Mouse (Mus musculus): Measurements from ENCODE around the gene Drc3. TPM values are rescaled to one million over a fixed set of nuclear protein-coding genes. Genes with fewer than 3 reads are reported as not detected.

Drc3 gene
- polyA plus RNA-seq (2015; fragmentation: Nextera tagmentation; extraction: Ambion mirVana): 6.6 and 7.1 TPM in 2 replicates

DNA sequence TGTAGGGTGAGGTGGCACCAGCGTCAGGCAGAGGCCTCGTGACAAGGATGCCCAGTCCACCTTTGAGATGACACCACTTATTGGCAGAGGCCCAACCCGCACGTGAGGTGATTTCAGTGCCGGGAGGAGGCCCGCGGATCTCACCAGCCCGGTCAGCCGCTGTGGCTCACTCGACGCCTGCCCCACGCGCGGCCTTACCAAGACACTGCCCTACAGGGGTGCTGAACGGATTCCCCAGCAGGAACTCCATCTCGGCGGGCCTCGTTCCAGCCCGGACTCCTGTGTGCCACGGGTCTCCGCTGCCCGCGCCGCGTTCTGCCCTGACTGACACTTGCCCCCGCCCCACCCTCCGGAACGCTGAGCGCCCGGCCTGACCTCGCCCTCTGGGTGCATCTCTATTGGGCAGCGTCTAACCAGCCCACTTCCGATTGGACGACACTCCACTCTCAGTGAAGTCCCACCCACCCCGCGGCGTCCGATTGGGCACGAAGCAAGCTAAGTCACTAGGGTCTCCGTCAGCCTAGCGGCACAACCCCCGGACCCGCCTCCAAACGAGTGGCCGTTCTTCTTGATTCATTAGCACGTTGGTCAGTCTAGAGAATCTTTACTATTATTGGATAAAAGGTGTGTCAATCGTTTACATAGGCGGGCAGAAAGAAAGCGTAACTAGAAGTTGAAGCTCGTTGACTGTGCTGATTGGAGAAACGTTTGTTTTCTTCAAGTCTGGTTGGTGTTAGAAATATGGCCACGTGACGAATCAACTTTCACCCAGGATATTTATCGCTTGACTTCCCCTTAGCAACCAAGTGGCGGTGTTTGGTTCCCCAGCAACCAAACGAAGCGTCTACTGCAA, at the start of gene Drc3, which contains the start of gene Tom1l2:
Drc3 (plus strand) TSS at position 771 of the 853 bp plus-strand sequence.
Tom1l2 (minus strand) TSS at position 347 of the 853 bp plus-strand sequence.
- Histone ChIP-seq H3K4me1 (ENCODE audit: control insufficient read depth, insufficient read depth, low read length) (peaks cover 17% of the 10 kb centered on the region), H3K9ac (ENCODE audit: low read depth, low read length) (peak within 1 kb of the TSS; percentile 79), H3K27me3 (ENCODE audit: control insufficient read depth, insufficient read depth, low read depth, low read length) (no peaks in the 10 kb centered on the region), H3K9me3 (replicated peaks; ENCODE audit: control insufficient read depth, low read length, poor library complexity, severe bottlenecking) (no peaks in the 10 kb centered on the region), H3K4me2 (ENCODE audit: low read length) (peak within 1 kb of the TSS; percentile 81), H3K4me3 (ENCODE audit: low read depth, low read length) (peak within 1 kb of the TSS; percentile 78), H3K36me3 (ENCODE audit: control insufficient read depth, insufficient read depth, low read length) (no peaks in the 10 kb centered on the region), H3K27ac (ENCODE audit: low read length) (peak within 1 kb of the TSS; percentile 82)
- WGBS: under 1% methylated on average over 57 of the region's 57 CpGs
- peak; percentile 100 for ATAC-seq

DNA sequence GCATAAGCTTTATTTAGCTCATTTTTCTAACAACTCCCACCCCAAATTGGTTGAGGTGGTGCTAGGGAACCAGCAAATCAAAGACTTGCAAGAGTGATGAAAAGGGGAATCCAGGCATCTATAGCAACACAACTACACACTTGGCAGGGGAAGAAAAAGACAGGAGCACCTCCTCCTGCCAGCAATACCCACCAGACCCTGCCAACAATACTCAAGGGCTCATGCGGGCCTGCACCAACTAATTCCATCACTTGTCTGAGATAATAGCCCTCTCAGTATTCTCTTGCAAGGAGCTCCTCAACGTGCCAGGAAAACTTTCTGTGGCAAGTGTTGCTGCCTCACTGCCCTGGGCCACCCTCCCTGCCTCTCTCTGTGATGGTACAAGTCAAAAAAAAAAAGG, 49.6 kb upstream of the Drc3 start:
- H3K27me3 ChIP-seq (ENCODE audit: control insufficient read depth, insufficient read depth, low read depth, low read length): no peaks in the 10 kb centered on the region
- H3K9ac ChIP-seq (ENCODE audit: low read depth, low read length): no peak overlapping the region
- no peak overlapping the region for H3K4me2 ChIP-seq (ENCODE audit: low read length)
- H3K27ac ChIP-seq (ENCODE audit: low read length): peak overlapping the region; percentile 80; the same call in 1 of the 2 replicates
- WGBS: 43% methylated on average over 2 of the region's 2 CpGs
- no peak for ATAC-seq
- no peak overlapping the region for H3K4me3 ChIP-seq (ENCODE audit: low read depth, low read length)
- no peaks in the 10 kb centered on the region for H3K9me3 ChIP-seq (replicated peaks; ENCODE audit: control insufficient read depth, low read length, poor library complexity, severe bottlenecking)
- H3K4me1 ChIP-seq (ENCODE audit: control insufficient read depth, insufficient read depth, low read length): peaks cover 38% of the 10 kb centered on the region
- no peaks in the 10 kb centered on the region for H3K36me3 ChIP-seq (ENCODE audit: control insufficient read depth, insufficient read depth, low read length)

DNA sequence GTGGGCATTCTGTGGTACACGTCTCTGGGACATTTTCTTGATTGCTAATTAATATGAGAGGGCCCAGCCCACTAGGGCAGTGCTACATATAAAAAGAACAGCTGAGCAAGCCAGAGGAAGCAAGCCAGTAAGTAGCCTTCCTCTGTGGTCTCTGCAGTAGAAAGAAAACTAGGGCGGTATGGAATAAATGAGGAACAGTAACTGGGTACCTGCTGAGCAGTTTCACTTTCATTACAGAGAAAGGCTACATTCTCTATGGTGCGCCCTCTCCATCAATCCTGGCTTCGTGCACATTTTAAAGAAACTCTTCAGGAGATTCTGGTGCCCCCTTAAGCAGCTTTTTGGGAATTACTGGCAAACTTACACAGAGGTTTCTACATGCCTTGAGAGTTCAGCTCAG, 47.5 kb upstream of the Drc3 start:
- H3K4me2 ChIP-seq (ENCODE audit: low read length): no peak overlapping the region
- H3K9ac ChIP-seq (ENCODE audit: low read depth, low read length): no peak overlapping the region
- H3K4me3 ChIP-seq (ENCODE audit: low read depth, low read length): no peak overlapping the region
- peak overlapping the region; percentile 63 for H3K27ac ChIP-seq (ENCODE audit: low read length)
- ATAC-seq: no peak
- peaks cover 38% of the 10 kb centered on the region for H3K4me1 ChIP-seq (ENCODE audit: control insufficient read depth, insufficient read depth, low read length)
- no peaks in the 10 kb centered on the region for H3K27me3 ChIP-seq (ENCODE audit: control insufficient read depth, insufficient read depth, low read depth, low read length)
- H3K9me3 ChIP-seq (replicated peaks; ENCODE audit: control insufficient read depth, low read length, poor library complexity, severe bottlenecking): no peaks in the 10 kb centered on the region
- WGBS: 35% methylated on average over 4 of the region's 4 CpGs
- no peaks in the 10 kb centered on the region for H3K36me3 ChIP-seq (ENCODE audit: control insufficient read depth, insufficient read depth, low read length)

DNA sequence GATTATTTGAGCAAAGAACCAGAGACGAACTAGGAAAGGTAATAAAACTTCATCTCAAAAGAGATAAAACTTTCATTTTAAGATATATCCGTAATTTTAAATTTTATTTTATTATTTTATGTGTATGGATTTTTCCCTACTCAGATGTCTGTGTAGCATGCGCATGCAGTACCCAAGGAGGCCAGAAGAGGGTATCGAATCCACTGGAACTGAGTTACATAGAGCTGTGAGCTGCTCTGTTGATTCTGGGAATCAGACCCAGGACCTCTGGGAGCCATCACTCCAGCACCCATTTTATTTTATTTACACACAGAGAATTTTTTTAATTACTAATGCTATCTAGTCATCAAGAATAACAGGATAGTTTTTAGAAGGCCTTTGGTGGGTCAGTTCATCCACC, 46.3 kb upstream of the Drc3 start:
- WGBS: 59% methylated on average over 4 of the region's 4 CpGs
- H3K27me3 ChIP-seq (ENCODE audit: control insufficient read depth, insufficient read depth, low read depth, low read length): no peaks in the 10 kb centered on the region
- H3K4me2 ChIP-seq (ENCODE audit: low read length): no peak overlapping the region
- H3K4me3 ChIP-seq (ENCODE audit: low read depth, low read length): no peak overlapping the region
- peaks cover 38% of the 10 kb centered on the region for H3K4me1 ChIP-seq (ENCODE audit: control insufficient read depth, insufficient read depth, low read length)
- no peaks in the 10 kb centered on the region for H3K9me3 ChIP-seq (replicated peaks; ENCODE audit: control insufficient read depth, low read length, poor library complexity, severe bottlenecking)
- no peak overlapping the region for H3K9ac ChIP-seq (ENCODE audit: low read depth, low read length)
- no peak for ATAC-seq
- no peaks in the 10 kb centered on the region for H3K36me3 ChIP-seq (ENCODE audit: control insufficient read depth, insufficient read depth, low read length)
- H3K27ac ChIP-seq (ENCODE audit: low read length): no peak overlapping the region

DNA sequence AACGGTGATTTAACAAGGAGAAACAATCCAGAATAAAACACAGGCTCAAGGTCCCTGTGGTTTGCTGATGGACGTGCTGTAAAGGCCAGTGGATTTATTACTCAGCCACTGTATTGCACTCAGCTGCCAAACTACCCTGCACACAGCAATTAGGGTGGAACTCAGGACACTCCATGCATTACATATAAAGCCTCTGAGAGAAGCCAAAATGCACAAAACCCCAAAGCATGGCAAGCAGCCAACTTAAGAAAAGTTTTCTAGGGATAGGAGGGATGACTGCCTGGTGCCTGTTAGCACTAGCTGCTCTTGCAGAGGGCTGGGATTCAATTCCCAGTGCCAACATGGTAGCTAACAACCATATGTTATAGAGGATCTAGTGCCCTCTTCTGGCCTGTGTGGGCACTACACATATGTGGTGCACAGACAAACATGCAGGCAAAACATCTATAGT, 45.7 kb upstream of the Drc3 start:
- no peak overlapping the region for H3K9ac ChIP-seq (ENCODE audit: low read depth, low read length)
- no peak overlapping the region for H3K27ac ChIP-seq (ENCODE audit: low read length)
- H3K4me2 ChIP-seq (ENCODE audit: low read length): no peak overlapping the region
- no peak overlapping the region for H3K4me3 ChIP-seq (ENCODE audit: low read depth, low read length)
- H3K9me3 ChIP-seq (replicated peaks; ENCODE audit: control insufficient read depth, low read length, poor library complexity, severe bottlenecking): no peaks in the 10 kb centered on the region
- H3K4me1 ChIP-seq (ENCODE audit: control insufficient read depth, insufficient read depth, low read length): peaks cover 34% of the 10 kb centered on the region
- 77% methylated on average over 2 of the region's 2 CpGs for WGBS
- no peaks in the 10 kb centered on the region for H3K36me3 ChIP-seq (ENCODE audit: control insufficient read depth, insufficient read depth, low read length)
- no peak for ATAC-seq
- H3K27me3 ChIP-seq (ENCODE audit: control insufficient read depth, insufficient read depth, low read depth, low read length): no peaks in the 10 kb centered on the region

DNA sequence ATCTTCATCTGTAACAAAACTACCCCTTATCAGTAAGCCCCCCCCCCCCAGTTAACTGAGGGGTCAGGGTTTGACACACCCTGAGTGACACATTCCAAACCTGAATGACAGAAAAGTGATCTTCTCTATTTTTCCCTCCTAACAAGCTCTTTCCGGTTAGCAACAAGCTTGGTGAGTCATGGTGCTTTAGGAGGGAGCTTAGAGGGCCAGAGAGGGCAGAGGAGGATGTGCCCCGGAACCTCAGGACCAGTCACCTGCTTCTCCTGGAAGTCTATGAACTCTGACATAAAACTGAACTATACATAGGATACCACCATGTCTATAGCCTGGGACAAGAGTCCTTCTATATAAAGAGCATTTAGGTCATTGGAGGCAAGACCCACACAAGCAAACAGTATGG, 45.1 kb upstream of the Drc3 start:
- no peak overlapping the region for H3K4me2 ChIP-seq (ENCODE audit: low read length)
- no peaks in the 10 kb centered on the region for H3K9me3 ChIP-seq (replicated peaks; ENCODE audit: control insufficient read depth, low read length, poor library complexity, severe bottlenecking)
- no peak overlapping the region for H3K9ac ChIP-seq (ENCODE audit: low read depth, low read length)
- no peak for ATAC-seq
- no peak overlapping the region for H3K4me3 ChIP-seq (ENCODE audit: low read depth, low read length)
- H3K27ac ChIP-seq (ENCODE audit: low read length): no peak overlapping the region
- 82% methylated on average over 2 of the region's 2 CpGs for WGBS
- H3K4me1 ChIP-seq (ENCODE audit: control insufficient read depth, insufficient read depth, low read length): peaks cover 30% of the 10 kb centered on the region
- H3K27me3 ChIP-seq (ENCODE audit: control insufficient read depth, insufficient read depth, low read depth, low read length): no peaks in the 10 kb centered on the region
- H3K36me3 ChIP-seq (ENCODE audit: control insufficient read depth, insufficient read depth, low read length): no peaks in the 10 kb centered on the region

DNA sequence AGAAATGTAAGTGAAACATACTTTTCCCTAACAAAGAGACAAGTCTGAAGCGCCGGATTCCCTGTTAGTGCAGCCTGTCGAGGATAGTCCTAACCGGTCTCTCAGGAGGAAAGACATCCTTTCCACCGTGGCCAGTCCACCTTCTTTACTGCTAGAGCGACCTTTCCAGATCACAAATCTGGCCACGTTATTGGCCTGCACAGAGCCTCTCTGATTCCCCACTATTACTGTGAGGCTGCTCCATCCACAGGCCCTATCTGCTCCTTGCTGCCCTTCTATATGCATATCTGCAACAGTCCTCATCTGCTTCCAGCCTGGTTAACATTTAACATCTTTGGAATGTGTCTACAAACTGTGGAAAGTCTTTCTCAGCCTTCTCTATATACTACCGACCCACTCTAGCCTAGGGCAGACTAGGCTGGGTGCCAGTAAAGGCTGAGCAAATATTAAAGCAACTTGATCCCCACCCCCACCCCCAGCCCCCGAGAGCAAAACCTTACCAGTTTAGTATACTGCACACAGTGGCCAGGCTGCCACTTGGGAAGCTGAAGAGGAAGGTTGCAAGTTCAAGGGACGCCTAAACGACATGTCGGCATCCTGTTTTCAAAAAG, 44.5 kb upstream of the Drc3 start:
- no peaks in the 10 kb centered on the region for H3K9me3 ChIP-seq (replicated peaks; ENCODE audit: control insufficient read depth, low read length, poor library complexity, severe bottlenecking)
- H3K9ac ChIP-seq (ENCODE audit: low read depth, low read length): no peak overlapping the region
- no peak overlapping the region for H3K4me2 ChIP-seq (ENCODE audit: low read length)
- H3K27ac ChIP-seq (ENCODE audit: low read length): no peak overlapping the region
- no peak overlapping the region for H3K4me3 ChIP-seq (ENCODE audit: low read depth, low read length)
- 79% methylated on average over 12 of the region's 12 CpGs for WGBS
- no peak for ATAC-seq
- no peaks in the 10 kb centered on the region for H3K27me3 ChIP-seq (ENCODE audit: control insufficient read depth, insufficient read depth, low read depth, low read length)
- peaks cover 30% of the 10 kb centered on the region for H3K4me1 ChIP-seq (ENCODE audit: control insufficient read depth, insufficient read depth, low read length)
- no peaks in the 10 kb centered on the region for H3K36me3 ChIP-seq (ENCODE audit: control insufficient read depth, insufficient read depth, low read length)

DNA sequence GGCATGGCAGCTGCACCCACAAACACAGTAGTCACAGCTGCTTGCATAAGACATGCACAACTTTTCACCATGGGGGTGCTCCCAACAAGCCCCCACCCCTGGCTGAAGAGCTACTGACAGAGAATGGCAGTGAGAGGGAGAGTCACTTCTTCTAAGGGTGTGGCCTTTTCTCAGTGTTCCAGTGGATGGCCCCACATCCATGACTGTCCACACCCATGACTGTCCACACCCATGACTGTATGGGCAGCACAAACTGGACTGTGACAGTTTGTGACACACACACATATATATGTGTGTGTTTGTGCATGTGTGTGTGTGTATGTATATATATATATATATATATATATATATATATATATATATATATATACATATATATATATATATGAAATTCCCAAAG, 43.3 kb upstream of the Drc3 start:
- H3K27ac ChIP-seq (ENCODE audit: low read length): no peak overlapping the region; the same call in 1 of the 2 replicates
- no peak for ATAC-seq
- H3K36me3 ChIP-seq (ENCODE audit: control insufficient read depth, insufficient read depth, low read length): no peaks in the 10 kb centered on the region
- no peak overlapping the region for H3K4me2 ChIP-seq (ENCODE audit: low read length)
- no peak overlapping the region for H3K4me3 ChIP-seq (ENCODE audit: low read depth, low read length)
- H3K9ac ChIP-seq (ENCODE audit: low read depth, low read length): no peak overlapping the region
- peaks cover 30% of the 10 kb centered on the region for H3K4me1 ChIP-seq (ENCODE audit: control insufficient read depth, insufficient read depth, low read length)
- no peaks in the 10 kb centered on the region for H3K9me3 ChIP-seq (replicated peaks; ENCODE audit: control insufficient read depth, low read length, poor library complexity, severe bottlenecking)
- no peaks in the 10 kb centered on the region for H3K27me3 ChIP-seq (ENCODE audit: control insufficient read depth, insufficient read depth, low read depth, low read length)

Data from midbrain, embryonic 16.5 days (tissue).